In the genomic region with DNA sequence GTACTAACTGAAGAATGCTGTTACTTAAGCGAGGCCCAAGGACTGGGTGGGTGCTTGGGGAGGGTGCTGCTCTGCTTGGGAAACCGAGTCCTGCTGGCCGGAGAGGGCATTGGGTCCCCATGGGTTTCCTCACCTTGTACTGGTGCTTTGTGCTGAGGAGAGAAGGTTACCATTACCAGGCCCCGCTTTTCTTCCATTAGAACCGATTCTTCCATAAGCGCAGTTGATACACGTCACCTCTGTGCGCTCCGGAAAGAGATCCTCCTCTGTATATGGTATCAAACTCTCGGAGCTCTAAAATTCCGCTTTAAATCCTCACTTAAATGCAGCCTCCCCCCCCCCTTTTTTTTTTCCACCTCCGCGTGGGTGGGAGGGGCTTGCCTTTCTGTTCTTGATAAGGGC, we compare ENCODE assay signal across 8 mouse cellular contexts. TPM values are rescaled to one million over a fixed set of nuclear protein-coding genes. Genes with fewer than 3 reads are reported as not detected.
DNase-seq lines count a peak whose midpoint lies in the region; ATAC-seq and TF ChIP-seq lines count a peak whose summit lies in the region.

No protein-coding gene starts in this region.

- H3K4me1 ChIP-seq in kidney, embryonic 15.5 days = peaks cover 24% of the 10 kb centered on the region
- peaks cover 49% of the 10 kb centered on the region for H3K4me1 ChIP-seq in G1E (ENCODE audit: insufficient read depth, low read depth, low read length)
- H3K4me1 ChIP-seq in embryonic facial prominence, embryonic 14.5 days (ENCODE audit: control insufficient read depth, insufficient read depth, low read length) = peaks cover 9% of the 10 kb centered on the region; the same call in 1 of the 2 replicates
- peaks cover 13% of the 10 kb centered on the region for H3K4me1 ChIP-seq in stomach, embryonic 16.5 days (ENCODE audit: control insufficient read depth, insufficient read depth, low read length)

- H3K36me3 ChIP-seq in kidney, embryonic 15.5 days = peaks cover 37% of the 10 kb centered on the region
- H3K36me3 ChIP-seq in G1E (replicated peaks) = peaks cover 61% of the 10 kb centered on the region
- H3K36me3 ChIP-seq in embryonic facial prominence, embryonic 14.5 days (ENCODE audit: control insufficient read depth, insufficient read depth, low read length) = peaks cover 44% of the 10 kb centered on the region
- H3K36me3 ChIP-seq in macrophage (ENCODE audit: inconsistent target) = peaks cover 28% of the 10 kb centered on the region
- H3K36me3 ChIP-seq in stomach, embryonic 16.5 days (ENCODE audit: control insufficient read depth, insufficient read depth, low read length) = peaks cover 7% of the 10 kb centered on the region; the same call in 1 of the 2 replicates

- no peaks in the 10 kb centered on the region for H3K27me3 ChIP-seq in kidney, embryonic 15.5 days
- no peaks in the 10 kb centered on the region for H3K27me3 ChIP-seq in G1E (ENCODE audit: insufficient read depth, low read length)
- H3K27me3 ChIP-seq in embryonic facial prominence, embryonic 14.5 days (replicated peaks; ENCODE audit: control insufficient read depth, insufficient read depth, low read length) = no peaks in the 10 kb centered on the region
- H3K27me3 ChIP-seq in stomach, embryonic 16.5 days (ENCODE audit: control insufficient read depth, insufficient read depth, low read length) = no peaks in the 10 kb centered on the region

- H3K9ac ChIP-seq in kidney, embryonic 15.5 days = peak overlapping the region; percentile 96
- peak overlapping the region; percentile 99 for H3K9ac ChIP-seq in embryonic facial prominence, embryonic 14.5 days (ENCODE audit: low read depth, low read length)
- H3K9ac ChIP-seq in stomach, embryonic 16.5 days (ENCODE audit: low read length) = peak overlapping the region; percentile 98

- TF ChIP-seq CTCF in G1E (IDR thresholded peaks at IDR 0.05; ENCODE audit: low read depth, low read length) = no peak

- peak overlapping the region; percentile 99 for H3K4me3 ChIP-seq in kidney, embryonic 15.5 days (replicated peaks)
- H3K4me3 ChIP-seq in G1E (ENCODE audit: low read depth, low read length) = peak overlapping the region; percentile 96
- H3K4me3 ChIP-seq in embryonic facial prominence, embryonic 14.5 days (ENCODE audit: low read depth, low read length) = peak overlapping the region; percentile 97
- peak overlapping the region; percentile 92 for H3K4me3 ChIP-seq in macrophage (ENCODE audit: inconsistent target)
- peak overlapping the region; percentile 96 for H3K4me3 ChIP-seq in stomach, embryonic 16.5 days (replicated peaks; ENCODE audit: low read length)

- WGBS in kidney, embryonic 15.5 days = 0% methylated on average over 13 of the region's 13 CpGs
- under 1% methylated on average over 12 of the region's 13 CpGs for WGBS in embryonic facial prominence, embryonic 14.5 days
- under 1% methylated on average over 12 of the region's 13 CpGs for WGBS in macrophage (ENCODE audit: missing documents)
- under 1% methylated on average over 13 of the region's 13 CpGs for WGBS in stomach, embryonic 16.5 days

- H3K27ac ChIP-seq in kidney, embryonic 15.5 days = peak overlapping the region; percentile 99
- peak overlapping the region; percentile 100 for H3K27ac ChIP-seq in embryonic facial prominence, embryonic 14.5 days (replicated peaks; ENCODE audit: low read depth, low read length)
- peak overlapping the region; percentile 86 for H3K27ac ChIP-seq in macrophage
- H3K27ac ChIP-seq in stomach, embryonic 16.5 days (ENCODE audit: low read length) = peak overlapping the region; percentile 100

- H3K79me2 ChIP-seq in macrophage (ENCODE audit: inconsistent target) = peaks cover 53% of the 10 kb centered on the region

- peak overlapping the region; percentile 70 for H3K4me2 ChIP-seq in kidney, embryonic 15.5 days
- peak overlapping the region; percentile 62 for H3K4me2 ChIP-seq in embryonic facial prominence, embryonic 14.5 days (ENCODE audit: low read depth, low read length)
- H3K4me2 ChIP-seq in stomach, embryonic 16.5 days (ENCODE audit: low read depth, low read length) = peak overlapping the region; percentile 72

- ATAC-seq in kidney, embryonic 15.5 days (replicated peaks; ENCODE audit: low FRiP score) = no peak; the same call in none of the 2 replicates
- no peak for ATAC-seq in G1E (ENCODE audit: extremely low read depth, insufficient number of reproducible peaks, low FRiP score, poor library complexity, severe bottlenecking)
- no peak for ATAC-seq in embryonic facial prominence, embryonic 14.5 days (ENCODE audit: low read depth)
- ATAC-seq in stomach, embryonic 16.5 days (ENCODE audit: insufficient read depth, low FRiP score) = peak; percentile 11; the same call in 1 of the 2 replicates

- DNase-seq in kidney, adult 9 months = no peak
- peak; percentile 26 for DNase-seq in G1E (ENCODE audit: low spot score)
- DNase-seq in embryonic facial prominence, embryonic 14.5 days (ENCODE audit: low spot score) = peak; percentile 86
- DNase-seq in induced T-regulatory cell, adult 2 months (ENCODE audit: low read depth) = peak; percentile 86
- DNase-seq in urinary bladder, postnatal 10 days (ENCODE audit: low spot score) = no peak

- H3K9me3 ChIP-seq in kidney, embryonic 15.5 days (replicated peaks) = no peaks in the 10 kb centered on the region
- H3K9me3 ChIP-seq in G1E (replicated peaks) = no peaks in the 10 kb centered on the region
- H3K9me3 ChIP-seq in embryonic facial prominence, embryonic 14.5 days (ENCODE audit: control insufficient read depth, low read length) = no peaks in the 10 kb centered on the region
- no peaks in the 10 kb centered on the region for H3K9me3 ChIP-seq in stomach, embryonic 16.5 days (replicated peaks; ENCODE audit: control insufficient read depth, low read length)

RNA-seq across cellular contexts. Expression of a gene that starts 1.3 kb away (rescaled TPM):
- 122 and 125 TPM in 2 replicates for polyA plus RNA-seq in kidney, embryonic 15.5 days (2015; fragmentation: Nextera tagmentation; extraction: Ambion mirVana)
- total RNA-seq in G1E (2014; fragmentation: Nextera tagmentation) = 179 and 214 TPM in 2 replicates
- 150 and 161 TPM in 2 replicates for total RNA-seq in G1E (2017)
- 99.7 and 143 TPM in 2 replicates for polyA plus RNA-seq in G1E (2012)
- 110 and 126 TPM in 2 replicates for polyA plus RNA-seq in embryonic facial prominence, embryonic 14.5 days (2014; fragmentation: Nextera tagmentation; extraction: Ambion mirVana)
- 100 to 1,000 TPM; 179 to 272 (median 223) TPM for total RNA-seq in macrophage (2018; cell fraction: chromatin; rRNA removed)
- total RNA-seq in macrophage (2018; cell fraction: cytosol; rRNA removed) = 100 to 1,000 TPM in 11 of 26 experiments, 10 to 100 TPM in 15; 80.0 to 117 (median 98.1) TPM
- total RNA-seq in macrophage (2018; cell fraction: nucleus; rRNA removed) = 100 to 1,000 TPM; 147 to 222 (median 180) TPM
- polyA plus RNA-seq in macrophage (2018) = 73.2 to 92.9 TPM (median 77.3 TPM) in 3 replicates
- 95.4 and 97.1 TPM in 2 replicates for polyA plus RNA-seq in stomach, embryonic 16.5 days (2015; fragmentation: Nextera tagmentation; extraction: Ambion mirVana)

RNA-seq across cellular contexts. Expression of a gene that starts 10.4 kb away (rescaled TPM):
- 105 and 111 TPM in 2 replicates for polyA plus RNA-seq in kidney, embryonic 15.5 days (2015; fragmentation: Nextera tagmentation; extraction: Ambion mirVana)
- total RNA-seq in G1E (2014; fragmentation: Nextera tagmentation) (320 and 349 TPM in 2 replicates), G1E (2017) (196 and 201 TPM in 2 replicates)
- polyA plus RNA-seq in G1E (2012) (138 and 248 TPM in 2 replicates), macrophage (2018) (77.0 to 179 TPM (median 87.2 TPM) in 3 replicates)
- polyA plus RNA-seq in embryonic facial prominence, embryonic 14.5 days (2014; fragmentation: Nextera tagmentation; extraction: Ambion mirVana) = 97.2 and 116 TPM in 2 replicates
- 100 to 1,000 TPM in 21 of 26 experiments, 10 to 100 TPM in 5; 69.2 to 275 (median 158) TPM for total RNA-seq in macrophage (2018; cell fraction: chromatin; rRNA removed)
- total RNA-seq in macrophage (2018; cell fraction: cytosol; rRNA removed) = 100 to 1,000 TPM in 1 of 26 experiments, 10 to 100 TPM in 25; 61.0 to 105 (median 72.8) TPM
- total RNA-seq in macrophage (2018; cell fraction: nucleus; rRNA removed) = 100 to 1,000 TPM in 3 of 26 experiments, 10 to 100 TPM in 23; 48.2 to 112 (median 73.8) TPM
- polyA plus RNA-seq in stomach, embryonic 16.5 days (2015; fragmentation: Nextera tagmentation; extraction: Ambion mirVana) = 106 and 127 TPM in 2 replicates

RNA-seq across cellular contexts. Expression of a gene that starts 27.5 kb away (rescaled TPM):
- polyA plus RNA-seq in kidney, embryonic 15.5 days (2015; fragmentation: Nextera tagmentation; extraction: Ambion mirVana) = 69.3 and 78.8 TPM in 2 replicates
- total RNA-seq in G1E (2014; fragmentation: Nextera tagmentation) = 70.6 and 197 TPM in 2 replicates
- 41.3 and 44.7 TPM in 2 replicates for total RNA-seq in G1E (2017)
- 87.7 and 102 TPM in 2 replicates for polyA plus RNA-seq in G1E (2012)
- 57.6 and 57.8 TPM in 2 replicates for polyA plus RNA-seq in embryonic facial prominence, embryonic 14.5 days (2014; fragmentation: Nextera tagmentation; extraction: Ambion mirVana)
- 100 to 1,000 TPM; 166 to 495 (median 318) TPM for total RNA-seq in macrophage (2018; cell fraction: chromatin; rRNA removed)
- total RNA-seq in macrophage (2018; cell fraction: cytosol; rRNA removed) = 10 to 100 TPM; 43.6 to 81.6 (median 58.9) TPM
- 100 to 1,000 TPM; 113 to 227 (median 153) TPM for total RNA-seq in macrophage (2018; cell fraction: nucleus; rRNA removed)
- 33.8 to 68.8 TPM (median 46.3 TPM) in 3 replicates for polyA plus RNA-seq in macrophage (2018)
- polyA plus RNA-seq in stomach, embryonic 16.5 days (2015; fragmentation: Nextera tagmentation; extraction: Ambion mirVana) = 41.1 and 49.5 TPM in 2 replicates

RNA-seq across cellular contexts. Expression of a gene that starts 38.4 kb away (rescaled TPM):
- 48.8 and 56.6 TPM in 2 replicates for polyA plus RNA-seq in kidney, embryonic 15.5 days (2015; fragmentation: Nextera tagmentation; extraction: Ambion mirVana)
- 0.15 TPM in 1 of 2 replicates, not detected in the other for total RNA-seq in G1E (2014; fragmentation: Nextera tagmentation)
- 0.11 and 0.17 TPM in 2 replicates for total RNA-seq in G1E (2017)
- 0.07 TPM in 2 replicates for polyA plus RNA-seq in G1E (2012)
- 63.8 and 67.2 TPM in 2 replicates for polyA plus RNA-seq in embryonic facial prominence, embryonic 14.5 days (2014; fragmentation: Nextera tagmentation; extraction: Ambion mirVana)
- 10 to 100 TPM in 1 of 26 experiments, 1 to 10 TPM in 8, under 1 TPM in 7, not detected in 10; 0.13 to 44.7 (median 1.1) TPM for total RNA-seq in macrophage (2018; cell fraction: chromatin; rRNA removed)
- total RNA-seq in macrophage (2018; cell fraction: cytosol; rRNA removed) = 1 to 10 TPM in 3 of 26 experiments, under 1 TPM in 19, not detected in 4; 0.03 to 1.5 (median 0.41) TPM
- 1 to 10 TPM in 5 of 26 experiments, under 1 TPM in 13, not detected in 8; 0.10 to 6.3 (median 0.86) TPM for total RNA-seq in macrophage (2018; cell fraction: nucleus; rRNA removed)
- polyA plus RNA-seq in macrophage (2018) = 0.26 to 0.92 TPM (median 0.40 TPM) in 3 replicates
- polyA plus RNA-seq in stomach, embryonic 16.5 days (2015; fragmentation: Nextera tagmentation; extraction: Ambion mirVana) = 61.4 and 68.7 TPM in 2 replicates

RNA-seq across cellular contexts. Expression of a gene that starts 42.2 kb away (rescaled TPM):
- 187 and 198 TPM in 2 replicates for polyA plus RNA-seq in kidney, embryonic 15.5 days (2015; fragmentation: Nextera tagmentation; extraction: Ambion mirVana)
- total RNA-seq in G1E (2014; fragmentation: Nextera tagmentation) = 145 and 154 TPM in 2 replicates
- 247 and 299 TPM in 2 replicates for total RNA-seq in G1E (2017)
- polyA plus RNA-seq in G1E (2012) = 167 and 176 TPM in 2 replicates
- polyA plus RNA-seq in embryonic facial prominence, embryonic 14.5 days (2014; fragmentation: Nextera tagmentation; extraction: Ambion mirVana) = 173 and 202 TPM in 2 replicates
- total RNA-seq in macrophage (2018; cell fraction: chromatin; rRNA removed) = 100 to 1,000 TPM in 1 of 26 experiments, 10 to 100 TPM in 25; 24.0 to 109 (median 58.8) TPM
- total RNA-seq in macrophage (2018; cell fraction: cytosol; rRNA removed) = 10 to 100 TPM; 30.6 to 55.7 (median 41.5) TPM
- 10 to 100 TPM; 18.6 to 91.0 (median 42.4) TPM for total RNA-seq in macrophage (2018; cell fraction: nucleus; rRNA removed)
- 36.0 to 103 TPM (median 41.0 TPM) in 3 replicates for polyA plus RNA-seq in macrophage (2018)
- polyA plus RNA-seq in stomach, embryonic 16.5 days (2015; fragmentation: Nextera tagmentation; extraction: Ambion mirVana) = 134 and 147 TPM in 2 replicates

Comparison
In these comparisons a context has a peak if more than half of its experiments do, and no peak if none do; other contexts are left out.
1. DNase-seq: peak in G1E (single experiment), embryonic facial prominence, embryonic 14.5 days (single experiment) and induced T-regulatory cell, adult 2 months (single experiment); none in kidney, adult 9 months (single experiment) and urinary bladder, postnatal 10 days (single experiment).
2. Peak in every context shown above with its lines, with median percentiles within 50 percentile points of each other: H3K27ac ChIP-seq, H3K4me2 ChIP-seq, H3K4me3 ChIP-seq and H3K9ac ChIP-seq.